Mouse (Mus musculus): ENCODE results near the gene Golph3. TPM values are rescaled to one million over a fixed set of nuclear protein-coding genes. Genes with fewer than 3 reads are reported as not detected.

Gene Golph3
- polyA plus RNA-seq (2015; fragmentation: Nextera tagmentation; extraction: Ambion mirVana), result 89.9 and 98.2 TPM in 2 replicates

DNA sequence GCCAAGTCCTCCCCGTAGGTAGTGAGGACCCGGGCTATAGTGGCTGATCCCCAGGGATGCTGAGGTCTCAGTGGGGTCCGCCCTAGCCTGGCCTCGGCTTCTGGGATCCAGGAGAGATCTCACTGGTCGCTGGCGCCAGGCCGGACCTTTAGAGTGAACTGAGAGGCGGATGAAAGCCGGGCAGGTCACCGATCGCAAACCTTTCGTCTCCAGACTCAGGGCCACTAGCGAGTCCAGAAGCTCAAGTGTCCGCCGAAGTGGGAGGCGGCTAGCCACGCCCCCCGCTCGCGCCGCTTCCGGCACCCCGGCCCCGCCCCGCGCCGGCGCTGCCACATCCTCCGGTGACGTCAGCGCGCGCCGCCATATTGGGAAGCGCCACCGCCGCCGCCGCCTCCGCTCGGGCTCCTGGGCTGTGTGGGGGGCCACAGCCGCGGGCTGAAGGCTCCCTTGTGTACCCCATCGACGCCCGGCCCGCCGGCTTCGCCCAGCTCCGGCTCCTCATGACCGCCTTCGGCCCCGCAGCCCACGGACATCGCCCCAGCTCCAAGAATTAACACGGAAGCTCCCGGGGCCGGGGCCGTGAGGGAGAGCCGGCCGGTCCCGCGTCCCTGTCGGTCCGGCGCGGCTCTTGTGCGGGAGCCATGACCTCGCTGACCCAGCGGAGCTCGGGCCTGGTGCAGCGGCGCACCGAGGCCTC lies at the start of gene Golph3:
Gene Golph3 (plus strand): TSS at position 360 of the 697 bp plus-strand sequence.
- Histone ChIP-seq H3K4me3 (peak within 1 kb of the TSS; percentile 99), H3K9me3 (no peaks in the 10 kb centered on the region), H3K9ac (peak within 1 kb of the TSS; percentile 99), H3K4me2 (peak within 1 kb of the TSS; percentile 81), H3K27me3 (peaks cover 12% of the 10 kb centered on the region), H3K4me1 (peaks cover 15% of the 10 kb centered on the region), H3K27ac (peak within 1 kb of the TSS; percentile 94), H3K36me3 (peaks cover 5% of the 10 kb centered on the region)
- under 1% methylated on average over 73 of the region's 74 CpGs for WGBS
- peak; percentile 93 for ATAC-seq (ENCODE audit: insufficient number of reproducible peaks, insufficient read depth, low FRiP score, low TSS enrichment, low read depth)

DNA sequence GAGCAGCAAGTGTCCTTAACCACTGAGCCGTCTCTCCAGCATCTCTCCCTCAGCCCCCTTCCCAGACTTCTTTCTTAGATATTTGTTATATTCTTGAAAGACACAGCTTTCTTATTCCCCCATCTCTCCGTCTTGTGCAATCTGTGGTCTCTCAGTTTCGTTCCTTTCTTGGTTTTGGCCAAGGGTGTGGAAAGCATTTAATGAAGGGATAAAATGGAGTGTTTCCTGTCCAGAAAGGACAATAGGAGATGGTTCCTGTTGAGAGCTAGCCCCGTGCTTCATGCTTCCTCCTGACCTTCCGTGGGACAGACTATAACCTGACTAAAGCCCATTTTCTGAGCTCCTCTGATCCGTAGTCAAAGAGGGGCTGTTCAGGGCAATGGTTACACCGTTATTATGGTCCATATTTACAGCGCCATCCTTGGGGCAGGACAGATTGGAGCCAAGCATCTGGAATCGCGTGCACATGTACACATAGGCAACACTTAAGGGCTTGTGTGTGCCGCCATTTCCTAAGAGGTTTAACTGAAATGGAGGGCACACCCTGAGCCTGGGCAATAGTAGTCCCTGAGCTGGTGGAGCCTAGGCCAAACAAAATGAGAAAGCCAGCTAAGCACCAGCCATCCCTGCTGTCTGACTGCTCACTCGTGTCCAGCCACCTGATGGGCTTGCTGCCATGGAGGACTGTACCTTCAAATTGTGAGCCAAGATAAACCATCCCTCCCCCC lies 47.8 kb upstream of the Golph3 start:
- 81% methylated on average over 12 of the region's 12 CpGs for WGBS
- no peak overlapping the region for H3K27ac ChIP-seq
- H3K9me3 ChIP-seq, result 0 out of 2 replicates have a peak, but pooled peaks cover 4% of the 10 kb centered on the region
- H3K4me1 ChIP-seq, result no peaks in the 10 kb centered on the region
- peaks cover 28% of the 10 kb centered on the region for H3K36me3 ChIP-seq
- H3K27me3 ChIP-seq, result no peaks in the 10 kb centered on the region
- H3K9ac ChIP-seq, result no peak overlapping the region
- no peak for ATAC-seq (ENCODE audit: insufficient number of reproducible peaks, insufficient read depth, low FRiP score, low TSS enrichment, low read depth)
- H3K4me2 ChIP-seq, result no peak overlapping the region
- H3K4me3 ChIP-seq, result no peak overlapping the region

DNA sequence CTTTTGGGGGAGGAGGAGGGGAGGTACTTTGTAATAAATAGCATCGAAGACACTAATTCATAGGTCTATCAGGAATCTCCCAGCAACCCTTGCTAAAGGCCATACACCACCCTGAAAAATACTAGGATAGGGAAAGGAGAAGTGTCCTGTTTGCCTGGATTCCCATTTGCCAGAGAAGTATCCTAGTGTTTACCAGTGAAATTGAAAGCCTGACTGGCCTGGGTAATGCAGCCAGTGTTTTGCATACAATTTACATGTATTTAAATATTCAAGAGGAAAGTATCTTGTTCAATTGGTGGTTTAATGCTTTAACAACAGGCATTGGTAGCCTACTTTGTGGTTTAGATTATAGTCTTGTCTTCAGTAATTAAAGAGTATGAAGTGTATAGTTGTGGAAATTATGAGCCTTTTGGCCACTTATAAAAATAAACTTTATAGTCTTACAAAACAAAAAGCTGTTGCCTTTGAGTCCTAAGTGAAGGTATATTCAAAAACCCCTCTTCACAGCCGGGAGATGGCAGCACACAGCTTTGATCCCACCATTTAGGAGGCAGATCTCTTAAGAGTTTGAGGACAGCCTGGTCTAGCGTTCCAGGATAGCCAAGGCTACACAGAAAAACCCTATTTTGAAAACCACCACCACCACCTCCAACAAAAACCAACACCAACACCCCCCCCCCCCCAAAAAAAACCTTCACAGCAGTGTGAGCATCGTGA lies 47.0 kb upstream of the Golph3 start:
- no peak overlapping the region for H3K4me3 ChIP-seq
- peaks cover 21% of the 10 kb centered on the region for H3K36me3 ChIP-seq
- H3K27me3 ChIP-seq, result no peaks in the 10 kb centered on the region
- no peak for ATAC-seq (ENCODE audit: insufficient number of reproducible peaks, insufficient read depth, low FRiP score, low TSS enrichment, low read depth)
- no peak overlapping the region for H3K4me2 ChIP-seq
- H3K27ac ChIP-seq, result no peak overlapping the region
- H3K9me3 ChIP-seq, result 0 out of 2 replicates have a peak, but pooled peaks cover 4% of the 10 kb centered on the region
- no peaks in the 10 kb centered on the region for H3K4me1 ChIP-seq
- no peak overlapping the region for H3K9ac ChIP-seq
- WGBS, result 63% methylated on average over 4 of the region's 4 CpGs

DNA sequence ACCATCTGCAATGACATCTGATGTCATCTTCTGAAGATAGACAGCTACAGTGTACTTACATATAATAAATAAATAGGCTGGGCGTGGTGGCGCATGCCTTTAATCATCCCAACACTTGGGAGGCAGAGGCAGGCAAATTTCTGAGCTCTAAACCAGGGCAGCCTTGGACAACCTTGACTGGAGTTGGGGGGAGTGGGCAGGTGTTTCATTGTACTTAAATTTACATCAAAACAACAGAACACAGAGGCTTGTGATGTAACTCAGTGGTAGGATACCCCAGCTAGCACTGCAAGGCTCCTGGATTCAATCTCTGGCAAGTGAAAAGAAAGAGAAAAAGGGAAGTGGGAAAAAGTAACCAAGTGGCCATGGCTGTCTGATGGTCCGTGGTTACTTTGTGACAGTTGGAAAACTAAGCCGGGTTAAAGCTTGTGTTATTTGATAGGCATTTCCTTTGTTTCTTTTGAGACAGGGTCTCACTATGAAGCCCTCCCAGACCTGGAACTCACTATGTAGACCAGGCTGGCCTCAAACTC lies 46.1 kb upstream of the Golph3 start:
- no peak for ATAC-seq (ENCODE audit: insufficient number of reproducible peaks, insufficient read depth, low FRiP score, low TSS enrichment, low read depth)
- 86% methylated on average over 4 of the region's 4 CpGs for WGBS
- H3K9me3 ChIP-seq, result 0 out of 2 replicates have a peak, but pooled peaks cover 4% of the 10 kb centered on the region
- H3K4me2 ChIP-seq, result no peak overlapping the region
- H3K4me3 ChIP-seq, result no peak overlapping the region
- H3K9ac ChIP-seq, result no peak overlapping the region
- no peaks in the 10 kb centered on the region for H3K4me1 ChIP-seq
- H3K36me3 ChIP-seq, result peaks cover 11% of the 10 kb centered on the region
- no peaks in the 10 kb centered on the region for H3K27me3 ChIP-seq
- no peak overlapping the region for H3K27ac ChIP-seq

DNA sequence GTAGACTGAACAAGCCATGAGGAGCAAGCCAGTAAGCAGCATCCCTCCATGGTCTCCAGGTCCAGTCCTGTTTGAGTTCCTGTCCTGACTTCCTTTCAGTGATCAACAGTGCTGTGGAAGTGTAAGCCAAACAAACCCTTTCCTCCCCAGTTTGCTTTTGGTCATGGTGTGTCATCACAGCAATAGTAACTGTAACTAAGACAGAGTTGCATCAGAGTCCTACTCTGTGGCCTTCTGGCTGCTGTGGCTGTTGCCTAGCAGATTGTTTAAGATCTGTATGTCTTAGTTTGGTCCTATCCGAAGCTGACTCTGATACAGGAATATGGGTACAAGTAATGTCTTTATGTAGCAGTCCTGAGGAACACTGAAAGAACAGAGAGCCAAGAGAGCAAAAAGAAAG lies 41.4 kb upstream of the Golph3 start:
- no peaks in the 10 kb centered on the region for H3K27me3 ChIP-seq
- no peak overlapping the region for H3K4me3 ChIP-seq
- no peak overlapping the region for H3K9ac ChIP-seq
- ATAC-seq (ENCODE audit: insufficient number of reproducible peaks, insufficient read depth, low FRiP score, low TSS enrichment, low read depth), result no peak
- H3K27ac ChIP-seq, result no peak overlapping the region
- 0 out of 2 replicates have a peak, but pooled peaks cover 2% of the 10 kb centered on the region for H3K9me3 ChIP-seq
- WGBS, result 90% methylated on average over 1 of the region's 1 CpGs
- no peak overlapping the region for H3K4me2 ChIP-seq
- no peaks in the 10 kb centered on the region for H3K36me3 ChIP-seq
- peaks cover 4% of the 10 kb centered on the region; the same call in 1 of the 2 replicates for H3K4me1 ChIP-seq

DNA sequence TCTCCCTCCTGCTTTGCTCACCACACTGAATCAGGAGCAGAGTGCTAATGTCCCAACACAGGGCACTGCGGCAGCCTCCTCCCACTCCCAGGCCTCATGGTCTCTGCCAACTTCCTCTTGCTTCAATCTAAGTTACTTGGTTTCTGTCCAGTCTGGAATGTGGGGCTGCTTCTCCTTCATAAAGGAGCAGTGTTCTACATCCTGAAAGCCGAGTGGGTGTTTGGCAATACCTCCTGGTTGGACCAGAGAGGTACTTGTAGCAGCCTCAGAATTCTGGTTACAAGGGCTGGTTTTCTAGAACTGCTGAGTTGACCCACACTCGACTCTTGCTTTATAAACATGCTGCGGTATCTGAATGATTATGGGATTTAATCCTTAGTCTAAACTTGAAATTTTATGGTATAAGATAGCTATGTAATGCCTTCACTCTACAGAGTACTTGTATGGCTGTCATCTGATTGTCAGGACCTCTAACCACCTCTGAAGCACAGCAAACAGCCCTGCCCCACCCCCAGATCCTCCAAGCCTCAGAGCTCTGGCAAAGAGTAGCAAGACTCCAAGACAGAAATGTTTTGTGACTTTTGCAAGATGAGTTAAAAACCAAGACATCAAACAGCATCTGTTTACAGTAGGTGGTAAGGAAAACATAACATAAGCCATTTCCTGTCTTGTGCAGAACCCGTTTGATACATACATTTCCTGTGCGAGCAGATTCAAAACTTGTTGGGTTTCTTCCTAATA lies 36.3 kb upstream of the Golph3 start:
- peak; percentile 65 for ATAC-seq (ENCODE audit: insufficient number of reproducible peaks, insufficient read depth, low FRiP score, low TSS enrichment, low read depth)
- WGBS, result 71% methylated on average over 6 of the region's 6 CpGs
- no peak overlapping the region for H3K4me2 ChIP-seq
- peak overlapping the region; percentile 22; the same call in 1 of the 2 replicates for H3K27ac ChIP-seq
- no peaks in the 10 kb centered on the region for H3K36me3 ChIP-seq
- no peaks in the 10 kb centered on the region for H3K9me3 ChIP-seq
- H3K9ac ChIP-seq, result no peak overlapping the region
- peaks cover 4% of the 10 kb centered on the region; the same call in 1 of the 2 replicates for H3K4me1 ChIP-seq
- H3K27me3 ChIP-seq, result no peaks in the 10 kb centered on the region
- no peak overlapping the region for H3K4me3 ChIP-seq

DNA sequence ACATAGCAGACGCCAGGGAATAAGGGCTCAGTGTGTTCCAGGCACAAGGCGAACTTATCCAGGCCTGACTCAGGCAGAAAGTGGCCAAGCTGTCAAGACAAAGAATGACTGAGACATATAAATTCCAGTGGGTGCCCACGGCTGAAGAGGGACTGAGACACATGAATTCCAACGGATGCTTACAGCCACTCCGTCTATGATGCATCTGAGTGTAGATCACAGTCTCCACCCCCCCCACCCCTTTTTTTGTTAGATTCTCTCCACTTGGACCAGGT lies 35.8 kb upstream of the Golph3 start:
- Histone ChIP-seq H3K4me2 (no peak overlapping the region), H3K27me3 (no peaks in the 10 kb centered on the region), H3K27ac (peak overlapping the region; percentile 33; the same call in 1 of the 2 replicates), H3K36me3 (no peaks in the 10 kb centered on the region), H3K9ac (no peak overlapping the region), H3K4me3 (no peak overlapping the region), H3K9me3 (no peaks in the 10 kb centered on the region), H3K4me1 (peaks cover 4% of the 10 kb centered on the region; the same call in 1 of the 2 replicates)
- no peak for ATAC-seq (ENCODE audit: insufficient number of reproducible peaks, insufficient read depth, low FRiP score, low TSS enrichment, low read depth)
- WGBS, result 74% methylated on average over 5 of the region's 5 CpGs

DNA sequence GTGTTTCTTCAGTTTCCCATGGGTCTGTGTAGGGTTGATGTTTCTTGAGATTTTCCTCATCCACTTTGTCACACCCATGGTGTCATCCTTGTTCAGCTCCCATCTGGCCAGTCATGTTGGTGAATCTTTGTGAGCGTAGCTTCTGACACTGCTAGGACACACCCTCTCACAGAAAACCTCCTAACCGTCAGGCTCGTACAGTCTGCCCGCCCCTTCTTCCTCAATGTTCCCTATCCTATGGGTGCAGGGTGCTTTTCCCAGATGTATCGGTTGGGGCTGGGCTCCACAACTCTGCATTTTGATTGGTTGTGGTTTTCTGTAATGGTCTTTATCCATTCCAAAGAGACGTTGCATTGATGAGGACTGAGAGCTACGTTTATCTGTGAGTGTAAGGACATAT lies 30.9 kb upstream of the Golph3 start:
- no peaks in the 10 kb centered on the region for H3K9me3 ChIP-seq

DNA sequence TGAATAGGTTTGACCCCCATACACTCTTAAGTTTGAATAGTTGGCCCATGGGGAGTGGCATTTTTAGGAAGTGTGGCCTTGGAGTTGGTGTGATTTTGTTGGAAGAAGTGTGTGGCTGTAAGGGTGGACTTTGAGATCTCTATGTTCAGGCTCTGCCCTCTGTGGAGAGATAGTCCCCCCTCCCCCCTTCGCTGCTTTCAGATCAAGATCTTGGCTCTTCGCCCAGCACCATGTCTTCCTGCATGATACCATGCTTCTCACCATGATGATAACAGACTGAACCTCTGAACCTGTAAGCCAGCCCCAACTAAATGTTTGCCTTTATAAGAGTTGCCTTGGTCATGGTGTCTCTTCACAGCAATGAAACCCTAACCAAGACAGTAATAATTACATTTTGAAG lies 29.5 kb upstream of the Golph3 start:
- no peaks in the 10 kb centered on the region for H3K36me3 ChIP-seq
- H3K4me2 ChIP-seq, result no peak overlapping the region
- H3K4me3 ChIP-seq, result no peak overlapping the region
- no peaks in the 10 kb centered on the region for H3K27me3 ChIP-seq
- H3K9ac ChIP-seq, result no peak overlapping the region
- no peaks in the 10 kb centered on the region for H3K9me3 ChIP-seq
- ATAC-seq (ENCODE audit: insufficient number of reproducible peaks, insufficient read depth, low FRiP score, low TSS enrichment, low read depth), result no peak
- H3K27ac ChIP-seq, result no peak overlapping the region
- no peaks in the 10 kb centered on the region for H3K4me1 ChIP-seq
- 92% methylated on average over 2 of the region's 2 CpGs for WGBS

More for the DNA sequence above, 30.9 kb upstream of the Golph3 start:
- Histone ChIP-seq H3K27me3 (no peaks in the 10 kb centered on the region), H3K4me1 (no peaks in the 10 kb centered on the region), H3K36me3 (no peaks in the 10 kb centered on the region), H3K27ac (no peak overlapping the region), H3K4me2 (no peak overlapping the region), H3K9ac (no peak overlapping the region), H3K4me3 (no peak overlapping the region)
- ATAC-seq (ENCODE audit: insufficient number of reproducible peaks, insufficient read depth, low FRiP score, low TSS enrichment, low read depth), result no peak
- 82% methylated on average over 7 of the region's 7 CpGs for WGBS

DNA sequence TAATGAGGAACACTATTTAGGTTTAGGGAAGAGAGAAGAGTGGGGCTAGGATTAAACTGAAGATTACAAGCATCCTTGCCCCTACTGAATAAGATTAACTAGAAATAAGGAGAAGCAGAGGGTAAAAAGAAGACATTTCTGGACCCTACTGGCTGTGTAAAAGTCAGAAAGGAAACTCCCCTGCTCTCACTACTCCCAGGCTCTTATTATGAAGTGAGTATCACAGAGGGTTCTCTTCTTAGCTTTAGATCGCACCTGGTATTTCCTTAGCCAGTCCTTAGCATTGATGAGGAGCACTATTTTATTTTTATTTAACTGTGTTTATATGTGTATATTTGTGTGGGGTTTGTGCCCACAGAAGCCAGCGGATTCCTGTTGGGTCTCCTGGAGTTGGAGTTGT lies 25.0 kb upstream of the Golph3 start:
- H3K4me1 ChIP-seq, result no peaks in the 10 kb centered on the region
- WGBS, result 62% methylated on average over 2 of the region's 2 CpGs
- H3K27me3 ChIP-seq, result no peaks in the 10 kb centered on the region
- H3K4me2 ChIP-seq, result no peak overlapping the region
- no peak overlapping the region for H3K9ac ChIP-seq
- no peak for ATAC-seq (ENCODE audit: insufficient number of reproducible peaks, insufficient read depth, low FRiP score, low TSS enrichment, low read depth)
- no peak overlapping the region for H3K4me3 ChIP-seq
- H3K36me3 ChIP-seq, result no peaks in the 10 kb centered on the region
- H3K27ac ChIP-seq, result no peak overlapping the region
- H3K9me3 ChIP-seq, result no peaks in the 10 kb centered on the region

DNA sequence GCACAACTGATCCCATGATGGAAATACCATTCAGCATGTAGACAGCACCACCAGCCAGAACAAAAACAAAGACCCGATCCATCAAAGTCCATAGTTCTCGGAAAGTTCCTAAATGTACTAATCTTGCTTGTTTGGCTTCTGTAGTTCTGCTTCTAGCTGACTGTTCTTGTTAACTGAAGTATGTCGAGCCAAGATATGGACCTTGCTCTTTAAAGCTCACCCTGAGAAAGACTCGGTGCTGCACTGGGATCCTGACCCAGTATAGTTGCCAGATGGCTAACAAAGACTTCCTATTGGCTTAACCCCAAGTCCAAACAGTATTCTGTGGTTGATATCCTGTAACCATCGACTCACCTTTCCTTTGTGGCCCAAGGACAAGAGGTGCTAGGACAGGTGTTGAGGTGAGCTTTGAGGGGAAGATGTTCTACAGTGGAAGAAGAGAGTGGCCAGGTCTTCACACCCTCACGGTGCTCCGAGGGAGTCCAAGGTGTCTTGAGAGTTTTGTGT lies 23.0 kb upstream of the Golph3 start:
- no peaks in the 10 kb centered on the region for H3K4me1 ChIP-seq
- H3K36me3 ChIP-seq, result no peaks in the 10 kb centered on the region
- H3K4me3 ChIP-seq, result no peak overlapping the region
- no peak overlapping the region for H3K27ac ChIP-seq
- H3K4me2 ChIP-seq, result no peak overlapping the region
- no peaks in the 10 kb centered on the region for H3K27me3 ChIP-seq
- WGBS, result 80% methylated on average over 7 of the region's 7 CpGs
- no peaks in the 10 kb centered on the region for H3K9me3 ChIP-seq
- ATAC-seq (ENCODE audit: insufficient number of reproducible peaks, insufficient read depth, low FRiP score, low TSS enrichment, low read depth), result no peak
- no peak overlapping the region for H3K9ac ChIP-seq

Data from embryonic facial prominence, embryonic 13.5 days (tissue).